Mouse (Mus musculus): ENCODE results near the gene Lmo1.

The Lmo1 gene

GRCm38 (mm10) chr7:109174949-109175669 lies at the start of gene Lmo1:
Lmo1 (minus strand) TSS chr7:109175207.
- peak; percentile 33 for DNase-seq

GRCm38 (mm10) chr7:109221716-109222110 lies 46.7 kb upstream of the Lmo1 start:
- DNase-seq: peak; percentile 13

DNA sequence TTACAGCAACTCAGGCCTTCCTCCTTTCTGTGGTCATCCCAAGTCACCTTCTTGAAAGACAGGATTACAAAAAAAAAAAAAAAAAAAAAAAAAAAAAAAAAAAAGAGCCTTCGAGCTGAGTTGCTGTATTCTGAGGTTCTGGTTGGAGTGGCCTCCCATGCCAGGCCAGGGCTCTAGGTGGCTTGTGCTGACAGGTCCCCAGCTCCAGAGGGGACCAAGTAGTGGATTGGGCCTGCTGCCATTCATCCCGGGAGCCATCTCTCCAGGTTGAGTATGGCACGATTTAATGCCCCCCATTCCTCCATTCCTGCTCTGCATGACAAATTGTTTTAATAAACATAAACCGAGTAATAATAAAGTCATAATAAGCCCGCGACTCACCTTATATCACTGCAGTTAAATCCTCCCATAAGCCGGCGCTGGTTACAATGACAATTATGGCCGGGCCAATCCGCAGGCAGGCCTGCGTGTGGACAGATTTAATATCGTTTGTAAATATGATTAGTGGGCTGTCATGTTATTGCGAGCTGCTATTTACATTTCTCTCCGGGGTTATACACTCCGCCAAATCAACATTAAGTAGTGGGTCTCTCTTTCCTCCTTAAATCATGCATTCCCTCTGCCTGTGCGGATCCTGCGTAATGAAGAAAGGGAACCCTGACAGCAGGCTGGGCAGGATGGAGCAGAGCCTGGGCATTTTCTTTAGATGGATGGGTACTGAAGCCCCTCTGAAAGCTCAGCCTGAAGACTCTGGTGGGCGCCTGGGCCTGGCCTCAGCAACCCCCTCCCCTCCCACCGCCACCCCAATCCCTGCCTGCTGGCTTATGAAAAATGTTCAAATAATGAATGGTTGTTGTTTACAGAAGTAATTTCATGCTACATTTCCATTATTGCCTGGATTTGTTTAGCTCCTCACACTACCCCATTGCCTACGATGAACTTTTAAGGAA lies 46.0 kb upstream of the Lmo1 start:
- no peak for DNase-seq

- no peak for DNase-seq
These were observed 45.0 kb upstream of the Lmo1 start for GRCm38 (mm10) chr7:109220026-109220425.

- DNase-seq: no peak
These were observed 43.9 kb upstream of the Lmo1 start for GRCm38 (mm10) chr7:109218977-109219271.

DNA sequence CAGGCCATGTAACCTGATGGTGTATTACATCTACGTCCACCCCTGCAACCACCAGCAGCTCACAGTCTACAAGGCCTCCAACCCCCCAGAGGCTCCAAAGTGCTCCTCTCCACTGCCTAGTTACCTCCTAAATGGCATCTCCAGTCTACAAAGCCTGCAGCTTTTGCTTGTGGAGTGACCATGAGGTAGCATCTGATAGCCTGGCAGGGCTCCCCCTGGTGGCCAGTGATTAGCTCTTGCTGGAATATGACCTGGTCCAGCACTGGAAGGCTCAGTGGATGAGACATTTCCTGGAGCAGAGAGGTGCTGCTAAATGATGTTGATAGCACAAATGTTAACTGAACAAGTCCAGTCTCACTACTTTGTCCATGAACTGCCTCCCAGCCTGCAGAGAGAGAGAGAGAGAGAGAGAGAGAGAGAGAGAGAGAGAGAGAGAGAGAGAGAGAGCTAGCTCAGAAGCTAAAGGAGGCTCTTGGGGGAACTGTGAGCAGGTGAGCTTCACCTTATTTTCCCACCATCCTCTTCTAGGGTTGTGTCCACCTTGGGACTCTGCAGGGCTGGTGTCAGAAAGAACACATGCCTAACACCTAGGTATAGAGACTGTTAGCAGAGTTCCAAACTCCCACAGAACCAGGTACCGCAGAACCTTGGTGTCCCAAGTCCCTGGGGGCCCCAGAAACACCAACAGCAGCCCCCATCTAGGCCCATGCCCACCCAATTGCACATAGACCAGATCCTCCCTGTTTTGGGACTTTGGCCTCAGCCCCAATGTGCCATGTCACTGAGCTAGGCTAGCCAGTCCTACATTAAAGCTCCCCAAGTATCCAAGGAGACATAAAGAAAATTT lies 43.3 kb upstream of the Lmo1 start:
- DNase-seq: peak; percentile 72

DNA sequence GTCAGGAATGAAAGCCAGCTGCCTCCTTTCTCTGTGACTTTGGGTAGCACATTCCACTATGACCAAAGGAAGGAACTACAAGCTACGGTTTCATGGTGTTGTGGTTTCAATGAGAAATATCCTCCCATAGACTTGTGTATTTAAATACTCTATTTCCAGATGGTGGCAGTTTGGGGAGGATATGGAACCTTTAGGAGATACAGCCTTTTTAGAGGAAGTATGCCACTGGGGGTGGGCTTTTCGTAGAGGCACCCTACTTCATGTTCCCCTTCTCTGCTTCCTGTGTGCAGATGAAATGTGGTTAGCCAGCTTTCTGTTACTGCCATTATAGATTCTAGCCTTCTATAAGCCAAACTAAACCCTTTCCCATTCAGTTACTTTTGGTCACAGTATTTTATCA lies 34.8 kb upstream of the Lmo1 start:
- no peak for DNase-seq

GRCm38 (mm10) chr7:109207811-109208210 lies 32.8 kb upstream of the Lmo1 start:
- no peak for DNase-seq

- DNase-seq: no peak
These were observed 31.4 kb upstream of the Lmo1 start for GRCm38 (mm10) chr7:109206358-109206757.

DNA sequence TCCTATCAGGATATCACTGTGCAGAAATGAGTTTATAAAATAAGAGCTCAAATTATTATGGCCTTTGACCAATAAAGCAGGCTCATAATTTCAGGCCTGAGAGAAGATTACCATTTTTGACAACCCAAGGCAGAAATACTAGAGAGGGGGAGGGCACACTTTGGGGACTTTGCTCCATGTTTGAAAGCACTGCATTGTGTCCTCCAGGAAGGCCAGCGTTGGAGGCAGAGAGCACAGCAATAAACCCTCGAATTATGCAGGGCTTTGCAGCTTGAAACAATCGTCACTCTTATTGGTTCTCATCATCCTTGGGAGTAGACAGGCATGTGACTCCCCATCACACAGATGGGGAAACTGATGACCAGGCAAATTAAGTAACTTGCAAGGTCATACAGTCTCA lies 28.1 kb upstream of the Lmo1 start:
- no peak for DNase-seq

GRCm38 (mm10) chr7:109200559-109200958 lies 25.6 kb upstream of the Lmo1 start:
- DNase-seq: no peak

- DNase-seq: no peak
These were observed 22.2 kb upstream of the Lmo1 start for GRCm38 (mm10) chr7:109197161-109197650.

DNA sequence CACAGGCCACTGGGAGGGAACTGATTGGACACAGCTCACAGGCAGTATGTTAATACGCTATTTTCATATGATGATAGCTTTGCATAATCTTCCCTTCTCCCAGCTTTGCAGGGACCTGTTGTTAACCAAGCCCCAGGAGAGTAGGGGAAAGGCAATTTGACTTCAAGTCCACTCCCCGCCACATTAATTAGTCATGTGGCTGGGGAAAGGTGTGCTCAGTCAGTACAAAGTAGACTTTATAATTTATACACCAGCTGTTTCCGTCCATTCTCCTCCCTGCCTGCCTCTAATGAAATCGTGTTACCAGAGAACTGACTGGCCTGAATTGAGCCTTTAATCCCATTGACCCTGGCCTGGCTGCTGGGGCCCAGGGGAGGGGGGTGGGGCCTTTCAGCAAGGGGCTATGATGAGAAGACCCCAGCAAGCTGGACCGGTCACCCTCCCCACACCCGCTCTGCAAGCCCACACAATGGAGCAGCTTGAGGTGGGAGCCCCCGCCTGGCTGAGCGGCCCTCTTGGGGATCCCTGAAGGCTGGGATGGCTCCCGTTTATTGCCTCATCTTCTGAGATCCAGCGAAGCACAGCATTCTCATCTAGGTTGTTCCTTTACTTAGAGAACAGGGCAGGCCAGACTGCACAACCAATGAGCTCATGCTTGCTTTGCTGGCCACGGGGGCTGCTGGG lies 21.5 kb upstream of the Lmo1 start:
- no peak for DNase-seq

GRCm38 (mm10) chr7:109195982-109196381 lies 21.0 kb upstream of the Lmo1 start:
- no peak for DNase-seq

DNA sequence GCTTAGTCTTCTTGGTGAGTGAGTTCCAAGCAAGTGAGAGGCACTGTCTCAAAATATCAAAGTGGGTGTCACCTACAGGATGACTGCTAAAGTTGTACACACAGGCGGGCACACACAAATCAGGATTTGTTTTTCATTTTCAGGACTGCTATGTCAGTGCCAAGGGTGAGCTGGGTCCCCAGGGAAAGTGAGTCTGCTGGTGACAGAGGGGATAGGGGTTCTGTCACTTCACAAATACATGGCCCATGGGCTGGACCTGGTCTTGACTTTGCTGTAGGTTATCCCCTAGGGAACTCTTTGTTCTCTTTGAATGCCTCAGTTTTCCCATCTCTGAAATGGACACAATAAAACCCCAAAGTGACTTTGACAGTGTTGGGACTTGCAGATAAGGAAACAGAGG lies 19.8 kb upstream of the Lmo1 start:
- no peak for DNase-seq

GRCm38 (mm10) chr7:109187244-109188035 lies 12.4 kb upstream of the Lmo1 start:
- no peak for DNase-seq

GRCm38 (mm10) chr7:109185975-109186374 lies 11.0 kb upstream of the Lmo1 start:
- DNase-seq: no peak

- no peak for DNase-seq
These were observed 10.6 kb upstream of the Lmo1 start for GRCm38 (mm10) chr7:109185564-109185963.

GRCm38 (mm10) chr7:109176688-109177087 lies 1.7 kb upstream of the Lmo1 start:
- no peak for DNase-seq

DNA sequence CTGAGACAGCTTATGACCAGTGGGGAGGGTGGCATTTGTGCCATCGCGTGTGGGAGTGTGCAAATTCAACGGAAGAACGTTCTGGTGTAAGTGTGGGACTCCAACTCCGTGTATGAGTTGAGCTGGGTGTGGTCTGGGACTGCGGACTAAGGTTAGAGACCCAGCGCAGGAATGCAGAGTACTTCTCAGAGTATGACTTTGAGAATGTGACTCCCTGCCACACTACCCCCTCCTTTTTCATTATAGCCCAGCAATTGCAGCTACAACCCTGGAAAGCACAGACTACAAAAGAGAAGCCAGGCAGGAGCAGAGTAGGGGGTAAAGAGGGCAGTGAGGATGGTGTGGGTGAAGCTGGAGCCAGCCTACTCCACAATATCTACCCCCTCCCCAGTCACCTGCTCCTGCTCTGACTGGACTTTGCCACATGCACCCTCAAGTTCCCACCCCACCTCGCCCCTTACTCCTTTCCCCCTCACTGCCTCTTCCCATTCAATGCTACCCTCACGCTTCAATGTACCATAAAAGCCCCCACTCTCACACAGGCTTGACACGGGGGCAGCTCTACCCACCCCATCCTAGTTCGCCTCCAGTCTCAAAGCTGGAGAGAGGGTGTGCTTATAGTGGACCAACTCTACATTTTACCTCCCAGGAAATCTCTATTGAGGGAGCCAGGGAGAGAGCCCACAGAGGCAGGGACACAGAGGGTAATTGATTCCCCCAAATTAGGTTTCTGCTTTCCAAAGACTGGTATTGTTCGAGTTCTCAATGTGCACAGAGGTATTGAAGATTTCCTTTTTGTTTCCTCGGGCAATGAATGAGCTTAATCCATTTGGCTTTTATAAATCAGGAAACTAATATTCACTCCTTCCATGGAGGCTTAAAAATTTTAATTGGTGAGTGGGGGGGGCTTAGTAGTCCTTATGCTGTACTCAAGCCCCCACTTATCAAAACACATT lies 941 bp upstream of the Lmo1 start:
- no peak for DNase-seq
